Mouse (Mus musculus): ENCODE measurements around the gene Ptprt. TPM values are rescaled to one million over a fixed set of nuclear protein-coding genes. Genes with fewer than 3 reads are reported as not detected.

The Ptprt gene
- polyA plus RNA-seq, 1 experiment: 1.1 TPM

DNA sequence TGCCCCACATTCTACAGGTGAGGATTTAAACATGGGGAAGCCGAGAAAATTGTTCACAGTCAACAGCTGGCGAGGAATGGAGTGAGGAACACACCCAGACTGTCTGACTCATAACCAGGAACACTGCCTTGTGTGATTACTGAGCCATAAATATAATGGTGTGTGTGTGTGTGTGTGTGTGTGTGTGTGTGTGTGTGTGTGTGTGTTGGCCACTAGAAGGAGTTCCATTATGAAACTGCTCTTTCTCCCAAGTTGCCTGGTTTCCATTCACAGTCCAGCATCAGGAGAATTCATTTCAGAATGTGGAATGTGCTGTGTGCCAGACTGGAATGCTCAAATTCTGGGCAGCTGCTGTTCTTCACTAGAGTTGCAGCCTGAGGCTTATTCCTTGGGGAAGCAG is 1099.4 kb downstream of the Ptprt start:
- Histone ChIP-seq H3K27me3 (ENCODE audit: control insufficient read depth, insufficient read depth, low read length) (no peaks in the 10 kb centered on the region), H3K4me3 (ENCODE audit: control insufficient read depth, insufficient read depth, low read length) (no peak overlapping the region), H3K36me3 (ENCODE audit: control insufficient read depth, insufficient read depth, low read length) (no peaks in the 10 kb centered on the region), H3K27ac (ENCODE audit: control insufficient read depth, insufficient read depth, low read length) (no peak overlapping the region), H3K4me1 (replicated peaks; ENCODE audit: control insufficient read depth, insufficient read depth, low read length) (no peaks in the 10 kb centered on the region)
- TF ChIP-seq POLR2A (IDR thresholded peaks at IDR 0.05; ENCODE audit: control insufficient read depth, extremely low read depth, insufficient read depth, low read length, poor library complexity): no peak
- no peak for TF ChIP-seq CTCF (IDR thresholded peaks at IDR 0.05; ENCODE audit: borderline replicate concordance, control insufficient read depth, extremely low read depth, insufficient read depth, low read length, poor library complexity)
- WGBS: 83% methylated on average over 2 of the region's 2 CpGs
- DNase-seq: no peak

DNA sequence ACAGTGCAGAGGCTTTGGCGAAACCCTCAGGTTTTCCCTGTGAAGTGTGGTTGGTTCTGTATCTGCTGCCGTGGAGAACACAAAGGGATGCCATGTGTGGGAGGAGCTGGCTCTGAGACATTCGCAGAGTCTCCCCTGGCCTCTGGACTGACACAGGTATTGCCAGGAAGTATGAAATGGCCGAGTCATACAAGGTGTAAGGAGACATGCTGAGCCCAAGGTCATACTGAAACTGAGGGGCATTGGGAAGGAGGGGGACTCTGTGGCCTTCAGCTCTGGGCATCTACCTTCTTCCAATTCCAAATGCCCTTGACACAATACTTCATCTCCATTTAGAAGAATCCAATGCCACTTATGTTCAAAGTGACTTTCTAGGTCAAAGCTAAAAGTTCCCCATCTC is 1103.1 kb downstream of the Ptprt start:
- Histone ChIP-seq H3K27ac (ENCODE audit: control insufficient read depth, insufficient read depth, low read length) (no peak overlapping the region), H3K27me3 (ENCODE audit: control insufficient read depth, insufficient read depth, low read length) (no peaks in the 10 kb centered on the region), H3K36me3 (ENCODE audit: control insufficient read depth, insufficient read depth, low read length) (no peaks in the 10 kb centered on the region), H3K4me3 (ENCODE audit: control insufficient read depth, insufficient read depth, low read length) (no peak overlapping the region), H3K4me1 (replicated peaks; ENCODE audit: control insufficient read depth, insufficient read depth, low read length) (no peaks in the 10 kb centered on the region)
- no peak for DNase-seq
- no peak for TF ChIP-seq CTCF (IDR thresholded peaks at IDR 0.05; ENCODE audit: borderline replicate concordance, control insufficient read depth, extremely low read depth, insufficient read depth, low read length, poor library complexity)
- TF ChIP-seq POLR2A (IDR thresholded peaks at IDR 0.05; ENCODE audit: control insufficient read depth, extremely low read depth, insufficient read depth, low read length, poor library complexity): no peak
- 90% methylated on average over 4 of the region's 4 CpGs for WGBS

DNA sequence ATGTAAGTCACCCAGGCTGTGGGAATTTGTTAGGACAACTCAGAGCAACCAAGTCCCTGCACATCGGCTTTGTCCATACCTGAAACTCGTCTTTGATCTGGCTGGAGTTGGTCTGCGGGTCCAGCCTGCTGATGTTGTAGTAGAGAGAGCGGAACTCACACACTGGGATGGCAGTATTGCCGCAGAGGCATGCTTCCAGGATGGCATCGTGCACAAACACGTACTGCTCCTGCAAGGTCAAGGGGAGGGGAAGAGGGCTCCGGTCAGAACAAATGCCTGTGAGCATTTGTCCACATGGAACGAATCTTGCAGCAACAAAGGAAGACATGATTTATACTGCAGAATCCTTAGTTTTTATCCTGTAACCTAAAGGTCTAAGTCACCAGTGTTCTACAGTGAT is 1107.3 kb downstream of the Ptprt start:
- Histone ChIP-seq H3K27me3 (ENCODE audit: control insufficient read depth, insufficient read depth, low read length) (no peaks in the 10 kb centered on the region), H3K4me1 (replicated peaks; ENCODE audit: control insufficient read depth, insufficient read depth, low read length) (no peaks in the 10 kb centered on the region), H3K27ac (ENCODE audit: control insufficient read depth, insufficient read depth, low read length) (no peak overlapping the region), H3K36me3 (ENCODE audit: control insufficient read depth, insufficient read depth, low read length) (no peaks in the 10 kb centered on the region), H3K4me3 (ENCODE audit: control insufficient read depth, insufficient read depth, low read length) (no peak overlapping the region)
- WGBS: 86% methylated on average over 9 of the region's 9 CpGs
- no peak for DNase-seq
- TF ChIP-seq POLR2A (IDR thresholded peaks at IDR 0.05; ENCODE audit: control insufficient read depth, extremely low read depth, insufficient read depth, low read length, poor library complexity): no peak
- no peak for TF ChIP-seq CTCF (IDR thresholded peaks at IDR 0.05; ENCODE audit: borderline replicate concordance, control insufficient read depth, extremely low read depth, insufficient read depth, low read length, poor library complexity)

DNA sequence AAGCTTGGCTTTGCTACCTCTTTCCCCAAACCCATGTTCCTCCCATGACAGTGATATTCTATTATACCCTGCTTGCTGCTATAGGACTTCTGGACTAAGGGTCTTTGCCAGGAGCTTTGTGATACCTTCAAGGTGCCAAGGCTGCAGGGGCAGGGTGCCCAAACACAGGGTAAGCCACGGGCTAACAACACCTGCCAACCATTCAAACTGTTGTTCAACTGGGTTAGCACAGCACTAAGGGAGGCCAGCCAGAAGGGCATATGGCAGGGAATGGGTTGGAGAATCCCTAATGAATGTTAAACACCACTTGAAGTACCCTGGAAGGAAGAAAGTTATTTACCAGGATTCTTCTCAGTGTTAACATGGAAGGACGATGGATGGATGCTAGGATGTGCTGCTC is 1108.9 kb downstream of the Ptprt start:
- 82% methylated on average over 2 of the region's 2 CpGs for WGBS
- H3K4me3 ChIP-seq (ENCODE audit: control insufficient read depth, insufficient read depth, low read length): no peak overlapping the region
- no peak overlapping the region for H3K27ac ChIP-seq (ENCODE audit: control insufficient read depth, insufficient read depth, low read length)
- no peaks in the 10 kb centered on the region for H3K4me1 ChIP-seq (replicated peaks; ENCODE audit: control insufficient read depth, insufficient read depth, low read length)
- H3K27me3 ChIP-seq (ENCODE audit: control insufficient read depth, insufficient read depth, low read length): no peaks in the 10 kb centered on the region
- TF ChIP-seq POLR2A (IDR thresholded peaks at IDR 0.05; ENCODE audit: control insufficient read depth, extremely low read depth, insufficient read depth, low read length, poor library complexity) (no peak), CTCF (IDR thresholded peaks at IDR 0.05; ENCODE audit: borderline replicate concordance, control insufficient read depth, extremely low read depth, insufficient read depth, low read length, poor library complexity) (no peak)
- DNase-seq: no peak
- H3K36me3 ChIP-seq (ENCODE audit: control insufficient read depth, insufficient read depth, low read length): no peaks in the 10 kb centered on the region

DNA sequence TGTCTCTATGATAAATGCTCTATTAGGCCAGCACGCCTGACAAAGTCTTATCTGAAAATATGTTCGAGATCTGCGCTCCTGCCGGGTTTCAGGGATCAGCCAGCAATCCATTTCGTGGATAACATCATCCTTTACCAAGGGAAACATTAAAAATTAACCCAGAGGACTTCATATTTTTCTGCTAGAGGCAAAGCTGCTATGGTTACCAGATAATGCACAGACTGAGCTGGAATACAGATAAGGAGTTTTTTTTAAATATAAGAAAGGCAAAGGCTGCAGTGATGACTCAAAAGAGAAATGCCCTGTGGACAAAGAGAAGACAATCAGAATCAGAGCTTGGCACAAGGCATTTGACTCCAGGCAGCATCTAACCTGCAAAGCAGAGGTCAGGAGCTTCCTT is 1111.4 kb downstream of the Ptprt start:
- 80% methylated on average over 5 of the region's 5 CpGs for WGBS
- TF ChIP-seq POLR2A (IDR thresholded peaks at IDR 0.05; ENCODE audit: control insufficient read depth, extremely low read depth, insufficient read depth, low read length, poor library complexity) (no peak), CTCF (IDR thresholded peaks at IDR 0.05; ENCODE audit: borderline replicate concordance, control insufficient read depth, extremely low read depth, insufficient read depth, low read length, poor library complexity) (no peak)

DNA sequence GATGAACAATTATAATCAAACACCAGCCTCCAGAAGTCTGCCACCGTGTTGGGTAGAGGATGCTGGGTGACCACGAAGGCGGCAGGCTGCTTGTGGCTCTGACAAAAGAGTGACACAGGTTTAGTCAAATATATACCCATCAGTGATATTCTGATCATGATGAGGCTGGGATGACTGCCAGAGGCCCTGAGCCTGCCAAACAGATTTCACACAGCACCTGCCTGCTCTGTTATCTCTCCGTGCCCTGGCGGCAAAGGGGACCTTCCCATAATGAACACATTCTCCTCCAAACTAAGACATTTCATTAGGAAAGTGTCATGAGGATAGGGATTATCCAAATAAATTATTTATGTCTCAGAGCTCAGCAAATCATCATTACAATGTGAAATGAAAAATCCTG is 1113.6 kb downstream of the Ptprt start:
- Histone ChIP-seq H3K27ac (ENCODE audit: control insufficient read depth, insufficient read depth, low read length) (no peak overlapping the region), H3K4me1 (replicated peaks; ENCODE audit: control insufficient read depth, insufficient read depth, low read length) (no peaks in the 10 kb centered on the region), H3K4me3 (ENCODE audit: control insufficient read depth, insufficient read depth, low read length) (no peak overlapping the region), H3K36me3 (ENCODE audit: control insufficient read depth, insufficient read depth, low read length) (no peaks in the 10 kb centered on the region), H3K27me3 (ENCODE audit: control insufficient read depth, insufficient read depth, low read length) (no peaks in the 10 kb centered on the region)
- WGBS: 97% methylated on average over 5 of the region's 5 CpGs
- TF ChIP-seq CTCF (IDR thresholded peaks at IDR 0.05; ENCODE audit: borderline replicate concordance, control insufficient read depth, extremely low read depth, insufficient read depth, low read length, poor library complexity) (no peak), POLR2A (IDR thresholded peaks at IDR 0.05; ENCODE audit: control insufficient read depth, extremely low read depth, insufficient read depth, low read length, poor library complexity) (no peak)
- DNase-seq: no peak

More for the DNA sequence above, 1111.4 kb downstream of the Ptprt start:
- Histone ChIP-seq H3K36me3 (ENCODE audit: control insufficient read depth, insufficient read depth, low read length) (no peaks in the 10 kb centered on the region), H3K4me1 (replicated peaks; ENCODE audit: control insufficient read depth, insufficient read depth, low read length) (no peaks in the 10 kb centered on the region), H3K27me3 (ENCODE audit: control insufficient read depth, insufficient read depth, low read length) (no peaks in the 10 kb centered on the region), H3K27ac (ENCODE audit: control insufficient read depth, insufficient read depth, low read length) (no peak overlapping the region), H3K4me3 (ENCODE audit: control insufficient read depth, insufficient read depth, low read length) (no peak overlapping the region)
- DNase-seq: no peak

DNA sequence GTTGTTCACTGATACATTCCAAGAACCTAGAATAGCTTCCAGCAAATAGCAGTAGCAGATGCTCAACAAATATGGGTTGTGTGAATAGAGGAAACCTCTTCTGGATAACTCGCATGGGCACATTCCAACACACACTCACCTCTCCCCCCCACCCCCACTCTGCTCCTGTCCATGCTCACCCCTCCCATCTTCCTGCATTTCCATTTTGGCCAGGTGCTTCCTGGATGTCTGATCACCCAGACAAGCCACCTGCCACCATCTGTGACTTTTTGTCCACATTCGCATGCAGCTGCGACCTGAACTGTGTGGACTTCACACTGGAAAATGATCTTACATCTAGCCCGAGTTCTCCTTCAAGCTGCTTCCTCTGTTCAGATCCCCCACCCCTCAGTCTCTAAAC is 1115.5 kb downstream of the Ptprt start:
- no peaks in the 10 kb centered on the region for H3K36me3 ChIP-seq (ENCODE audit: control insufficient read depth, insufficient read depth, low read length)
- H3K4me1 ChIP-seq (replicated peaks; ENCODE audit: control insufficient read depth, insufficient read depth, low read length): no peaks in the 10 kb centered on the region
- H3K4me3 ChIP-seq (ENCODE audit: control insufficient read depth, insufficient read depth, low read length): no peak overlapping the region
- 76% methylated on average over 4 of the region's 4 CpGs for WGBS
- no peak for DNase-seq
- no peak for TF ChIP-seq CTCF (IDR thresholded peaks at IDR 0.05; ENCODE audit: borderline replicate concordance, control insufficient read depth, extremely low read depth, insufficient read depth, low read length, poor library complexity)
- TF ChIP-seq POLR2A (IDR thresholded peaks at IDR 0.05; ENCODE audit: control insufficient read depth, extremely low read depth, insufficient read depth, low read length, poor library complexity): no peak
- H3K27ac ChIP-seq (ENCODE audit: control insufficient read depth, insufficient read depth, low read length): no peak overlapping the region
- no peaks in the 10 kb centered on the region for H3K27me3 ChIP-seq (ENCODE audit: control insufficient read depth, insufficient read depth, low read length)
